Mouse (Mus musculus) lung, adult 2 months (tissue): ENCODE data around the gene Flot1.

ENCODE experiments used
- CTCF ChIP-seq: fragments of 200-500 bp; IDR thresholded peaks from 2 replicates; pipeline ENCODE4 v1.5.1; 2011; ENCODE audit warnings: mild to moderate bottlenecking, low read length, control low read depth; ENCODE audit not compliant: insufficient read depth
- POLR2A ChIP-seq: fragments of 200-500 bp; IDR thresholded peaks from 2 replicates; pipeline ENCODE4 v1.6.1; 2011; ENCODE audit warnings: low read depth, mild to moderate bottlenecking, control low read depth, low read length, borderline replicate concordance; ENCODE audit errors: extremely low read depth

DNA sequence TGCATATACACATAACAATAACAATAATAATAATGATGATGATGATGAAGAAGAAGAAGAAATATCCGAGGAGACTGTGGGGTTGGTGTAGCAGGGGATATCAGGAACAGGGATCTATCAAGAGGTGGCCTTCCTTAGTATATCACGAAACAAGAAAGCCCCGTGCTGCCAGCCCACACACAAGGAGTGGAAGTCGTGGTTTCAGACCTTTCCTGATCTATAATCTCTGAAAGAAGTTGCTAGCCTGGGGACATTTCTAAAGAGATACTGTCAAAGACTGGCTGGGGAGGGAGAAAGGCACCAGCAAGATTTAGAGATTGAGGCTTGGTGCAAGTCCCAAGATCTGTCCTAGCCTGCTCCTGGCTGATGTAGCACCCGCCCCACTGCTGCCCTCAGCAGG lies 26.2 kb upstream of the Flot1 start:
- TF ChIP-seq POLR2A (no peak), CTCF (no peak)
